Mouse (Mus musculus): ENCODE data around the gene Xrcc5.

GRCm38 (mm10) chr1:72338341-72338740 is 31.1 kb downstream of the Xrcc5 start:
- TF ChIP-seq USF1 (IDR thresholded peaks at IDR 0.05; ENCODE audit: low read depth, low read length) = no peak
- TF ChIP-seq HCFC1 (IDR thresholded peaks at IDR 0.05; ENCODE audit: low read depth, low read length) = no peak
- TF ChIP-seq MAFK (IDR thresholded peaks at IDR 0.05; ENCODE audit: borderline replicate concordance, low read depth, low read length) = no peak
- TF ChIP-seq CTCF (IDR thresholded peaks at IDR 0.05 in 2 of 3, conservative IDR thresholded peaks at IDR 0.05 in 1 of 3; ENCODE audit: control insufficient read depth in 1 of 3, insufficient read depth in 1 of 3, low read depth in 2 of 3, low read length in 3 of 3, poor library complexity in 1 of 3, severe bottlenecking in 1 of 3) = no peak
- TF ChIP-seq UBTF (IDR thresholded peaks at IDR 0.05; ENCODE audit: borderline replicate concordance, insufficient read depth, low read depth, low read length) = no peak
- TF ChIP-seq MXI1 (IDR thresholded peaks at IDR 0.05; ENCODE audit: low read depth, low read length) = no peak
- TF ChIP-seq POLR2A (IDR thresholded peaks at IDR 0.05; ENCODE audit: control insufficient read depth in 1 of 2, insufficient read depth in 1 of 2, low read depth in 1 of 2, low read length in 2 of 2, poor library complexity in 1 of 2) = no peak
- TF ChIP-seq ZC3H11A (IDR thresholded peaks at IDR 0.05; ENCODE audit: low read depth, low read length) = no peak
- no peak for TF ChIP-seq TCF12 (IDR thresholded peaks at IDR 0.05; ENCODE audit: low read depth, low read length)
- TF ChIP-seq CHD2 (IDR thresholded peaks at IDR 0.05; ENCODE audit: low read length) = no peak
- no peak for TF ChIP-seq EP300 (IDR thresholded peaks at IDR 0.05; ENCODE audit: low read depth in 1 of 2, low read length in 2 of 2)
- no peak for TF ChIP-seq E2F4 (IDR thresholded peaks at IDR 0.05; ENCODE audit: borderline replicate concordance, low read depth, low read length)
- no peak for TF ChIP-seq GABPA (IDR thresholded peaks at IDR 0.05; ENCODE audit: low read depth, low read length)
- TF ChIP-seq ZNF384 (IDR thresholded peaks at IDR 0.05; ENCODE audit: low read depth, low read length) = no peak

Measured in MEL (cell line).